Mouse (Mus musculus): ENCODE data around the gene Pcnx. TPM values are rescaled to one million over a fixed set of nuclear protein-coding genes. Genes with fewer than 3 reads are reported as not detected.

The Pcnx gene
- polyA plus RNA-seq, 1 experiment from 2014 or later, result 17.3 TPM

Other genes with a start within 250 kb of the Pcnx start
- gene Ttc9, start 228.8 kb upstream of the Pcnx start, polyA plus RNA-seq (2016; fragmentation: Nextera tagmentation; extraction: Ambion mirVana), result 5.7 and 7.6 TPM in 2 replicates
- 5.3 and 5.7 TPM in 2 replicates for gene Map3k9, start 78.8 kb upstream of the Pcnx start, polyA plus RNA-seq (2016; fragmentation: Nextera tagmentation; extraction: Ambion mirVana)

Data from forebrain, embryonic 12.5 days (tissue).